Mouse (Mus musculus) T-helper 1 cell (primary cell): ENCODE measurements at regions not wholly inside any gene's neighbourhood (a gene's known extent, or its start where the extent isn't known, plus 50 kb on each side); places are given as distances from the start of the nearest gene placed in this dataset.

ENCODE experiments used
- in situ Hi-C: fragments of 300-600 bp; cut with MboI, MseI; formaldehyde crosslinking; loops from one replicate; pipeline ENCODE4 v1.15.1; 2025; ENCODE audit warnings: high pct_unique_total_duplicates

- in situ Hi-C loops, result no loop called here
Measured at GRCm38 (mm10) chr13:47858946-47859345, 402.1 kb upstream of the Id4 start.

- in situ Hi-C loops, result no loop called here
Measured at GRCm38 (mm10) chr13:47860316-47860715, 400.7 kb upstream of the Id4 start.

- in situ Hi-C loops, result no loop called here
Measured at GRCm38 (mm10) chr13:47862896-47863295, 398.1 kb upstream of the Id4 start.

GRCm38 (mm10) chr13:47868656-47869055 is 392.4 kb upstream of the Id4 start:
- in situ Hi-C loops, result no loop called here

GRCm38 (mm10) chr13:47869670-47870532 is 391.1 kb upstream of the Id4 start:
- in situ Hi-C loops, result no loop called here

- in situ Hi-C loops, result no loop called here
Measured at GRCm38 (mm10) chr13:47872645-47873044, 388.4 kb upstream of the Id4 start.

- in situ Hi-C loops, result no loop called here
Measured at GRCm38 (mm10) chr13:47892569-47892968, 368.5 kb upstream of the Id4 start.

- in situ Hi-C loops, result no loop called here
Measured at GRCm38 (mm10) chr13:47894331-47894730, 366.7 kb upstream of the Id4 start.

- in situ Hi-C loops, result no loop called here
Measured at GRCm38 (mm10) chr13:47895256-47895655, 365.8 kb upstream of the Id4 start.

- in situ Hi-C loops, result no loop called here
Measured at GRCm38 (mm10) chr13:47896646-47897045, 364.4 kb upstream of the Id4 start.

GRCm38 (mm10) chr13:47909851-47910530 is 351.0 kb upstream of the Id4 start:
- in situ Hi-C loops, result no loop called here

- in situ Hi-C loops, result no loop called here
Measured at GRCm38 (mm10) chr13:47910531-47910910, 350.5 kb upstream of the Id4 start.

GRCm38 (mm10) chr13:47916456-47916855 is 344.6 kb upstream of the Id4 start:
- in situ Hi-C loops, result no loop called here

- in situ Hi-C loops, result no loop called here
Measured at GRCm38 (mm10) chr13:47917370-47917769, 343.7 kb upstream of the Id4 start.

- in situ Hi-C loops, result no loop called here
Measured at GRCm38 (mm10) chr13:47921044-47921443, 340.0 kb upstream of the Id4 start.

- in situ Hi-C loops, result no loop called here
Measured at GRCm38 (mm10) chr13:47940696-47941095, 320.3 kb upstream of the Id4 start.

- in situ Hi-C loops, result no loop called here
Measured at GRCm38 (mm10) chr13:47942368-47942787, 318.6 kb upstream of the Id4 start.

- in situ Hi-C loops, result no loop called here
Measured at GRCm38 (mm10) chr13:47943645-47944044, 317.4 kb upstream of the Id4 start.

- in situ Hi-C loops, result no loop called here
Measured at GRCm38 (mm10) chr13:47948098-47948865, 312.7 kb upstream of the Id4 start.

- in situ Hi-C loops, result no loop called here
Measured at GRCm38 (mm10) chr13:47950456-47950855, 310.6 kb upstream of the Id4 start.

- in situ Hi-C loops, result no loop called here
Measured at GRCm38 (mm10) chr13:47951043-47951442, 310.0 kb upstream of the Id4 start.

GRCm38 (mm10) chr13:47952946-47953345 is 308.1 kb upstream of the Id4 start:
- in situ Hi-C loops, result no loop called here
